In genomic region chr5:135778471-135779445, GRCm38 (mm10) we compare ENCODE assay signal across 8 mouse cellular contexts. TPM values are rescaled to one million over a fixed set of nuclear protein-coding genes. Genes with fewer than 3 reads are reported as not detected.
DNase-seq lines count a peak whose midpoint lies in the region; ATAC-seq lines count a peak whose summit lies in the region.

Gene Mdh2 (plus strand): TSS chr5:135778480.

- peaks cover 11 to 23% of the 10 kb centered on the region in 2 experiments for H3K4me1 ChIP-seq in heart, embryonic 14.5 days (ENCODE audit: control insufficient read depth in 2 of 2, insufficient read depth in 2 of 2, low read length in 2 of 2)
- peaks cover 55% of the 10 kb centered on the region for H3K4me1 ChIP-seq in liver, embryonic 13.5 days (replicated peaks)
- H3K4me1 ChIP-seq in stomach, embryonic 16.5 days (ENCODE audit: control insufficient read depth, insufficient read depth, low read length) = peaks cover 19% of the 10 kb centered on the region

- no peaks in the 10 kb centered on the region for H3K27me3 ChIP-seq in heart, embryonic 14.5 days (ENCODE audit: control insufficient read depth, insufficient read depth, low read length)
- no peaks in the 10 kb centered on the region for H3K27me3 ChIP-seq in liver, embryonic 13.5 days
- no peaks in the 10 kb centered on the region for H3K27me3 ChIP-seq in stomach, embryonic 16.5 days (ENCODE audit: control insufficient read depth, insufficient read depth, low read length)

- H3K9ac ChIP-seq in heart, embryonic 14.5 days (ENCODE audit: low read length) = peak within 1 kb of the TSS; percentile 98
- H3K9ac ChIP-seq in liver, embryonic 13.5 days = peak within 1 kb of the TSS; percentile 93
- peak within 1 kb of the TSS; percentile 93 for H3K9ac ChIP-seq in stomach, embryonic 16.5 days (ENCODE audit: low read length)

- H3K9me3 ChIP-seq in heart, embryonic 14.5 days (ENCODE audit: control insufficient read depth, low read length) = no peaks in the 10 kb centered on the region
- no peaks in the 10 kb centered on the region for H3K9me3 ChIP-seq in liver, embryonic 13.5 days (replicated peaks)
- no peaks in the 10 kb centered on the region for H3K9me3 ChIP-seq in stomach, embryonic 16.5 days (replicated peaks; ENCODE audit: control insufficient read depth, low read length)

- WGBS in heart, embryonic 14.5 days = under 1% methylated on average over 70 of the region's 70 CpGs
- 1% methylated on average over 69 of the region's 70 CpGs for WGBS in liver, embryonic 13.5 days (ENCODE audit: insufficient replicate concordance)
- under 1% methylated on average over 70 of the region's 70 CpGs for WGBS in stomach, embryonic 16.5 days

- peaks cover 31% of the 10 kb centered on the region for H3K36me3 ChIP-seq in heart, embryonic 14.5 days (ENCODE audit: control insufficient read depth, insufficient read depth, low read length)
- peaks cover 31% of the 10 kb centered on the region for H3K36me3 ChIP-seq in liver, embryonic 13.5 days
- H3K36me3 ChIP-seq in stomach, embryonic 16.5 days (ENCODE audit: control insufficient read depth, insufficient read depth, low read length) = 0 out of 2 replicates have a peak, but pooled peaks cover 4% of the 10 kb centered on the region

- H3K4me2 ChIP-seq in heart, embryonic 14.5 days (ENCODE audit: low read length) = peak within 1 kb of the TSS; percentile 79
- H3K4me2 ChIP-seq in liver, embryonic 13.5 days = peak within 1 kb of the TSS; percentile 90
- peak within 1 kb of the TSS; percentile 93 for H3K4me2 ChIP-seq in stomach, embryonic 16.5 days (ENCODE audit: low read depth, low read length)

- H3K27ac ChIP-seq in heart, embryonic 14.5 days (replicated peaks in 1 of 2; ENCODE audit: control insufficient read depth in 1 of 2, insufficient read depth in 1 of 2, low read depth in 2 of 2, low read length in 2 of 2) = peak within 1 kb of the TSS; percentile 97 to 99
- peak within 1 kb of the TSS; percentile 87 for H3K27ac ChIP-seq in liver, embryonic 13.5 days
- peak within 1 kb of the TSS; percentile 95 for H3K27ac ChIP-seq in stomach, embryonic 16.5 days (ENCODE audit: low read length)

- peak; percentile 97 for ATAC-seq in CD4-positive, CD25-positive, alpha-beta regulatory T cell, adult 4 months
- peak; percentile 97 for ATAC-seq in heart, embryonic 14.5 days (ENCODE audit: insufficient number of reproducible peaks, insufficient read depth, low FRiP score, low read depth)
- ATAC-seq in liver, embryonic 13.5 days (ENCODE audit: low read depth) = peak; percentile 93
- peak; percentile 98 for ATAC-seq in stomach, embryonic 16.5 days (ENCODE audit: insufficient read depth, low FRiP score)

- peak; percentile 100 for DNase-seq in c-Kit-negative CD71-positive TER-119-positive erythroid progenitor cells, embryonic 14.5 days (ENCODE audit: low read depth, low spot score)
- DNase-seq in fibroblast of lung, adult 2 months (ENCODE audit: low read depth) = peak; percentile 99
- peak; percentile 100 for DNase-seq in kidney, postnatal 14 days
- peak; percentile 100 for DNase-seq in liver, embryonic 13.5 days
- DNase-seq in neural tube, embryonic 10.5 days (ENCODE audit: extremely low spot score, low spot score) = peak; percentile 100

- H3K4me3 ChIP-seq in heart, embryonic 14.5 days (ENCODE audit: control insufficient read depth in 1 of 2, insufficient read depth in 1 of 2, low read depth in 1 of 2, low read length in 2 of 2) = peak within 1 kb of the TSS; percentile 91 to 98
- H3K4me3 ChIP-seq in liver, embryonic 13.5 days (replicated peaks) = peak within 1 kb of the TSS; percentile 84
- peak within 1 kb of the TSS; percentile 81 for H3K4me3 ChIP-seq in stomach, embryonic 16.5 days (replicated peaks; ENCODE audit: low read length)

RNA-seq across cellular contexts. Expression of gene Mdh2, which starts in this region (rescaled TPM):
- polyA plus RNA-seq in CD4-positive, CD25-positive, alpha-beta regulatory T cell, adult 4 months (2017; shearing (Covaris generic)) = 100 to 1,000 TPM; 657 to 753 TPM
- 1,172 and 1,176 TPM in 2 replicates for polyA plus RNA-seq in heart, embryonic 14.5 days (2014; fragmentation: Nextera tagmentation; extraction: Ambion mirVana)
- polyA plus RNA-seq in liver, embryonic 13.5 days (2015; fragmentation: Nextera tagmentation; extraction: Ambion mirVana) = 416 and 419 TPM in 2 replicates
- 547 and 553 TPM in 2 replicates for polyA plus RNA-seq in stomach, embryonic 16.5 days (2015; fragmentation: Nextera tagmentation; extraction: Ambion mirVana)

Comparison
In these comparisons a context has a peak if more than half of its experiments do, and no peak if none do; other contexts are left out.
1. Peak in every context shown above with its lines: DNase-seq, ATAC-seq, H3K4me3 ChIP-seq and H3K27ac ChIP-seq.